Mouse (Mus musculus): ENCODE results near the gene Arl5a.

Gene Arl5a

GRCm38 (mm10) chr2:52361086-52361485 is 63.6 kb downstream of the Arl5a start:
- no peak for DNase-seq (ENCODE audit: low read depth, low spot score)

- no peak for DNase-seq (ENCODE audit: low read depth, low spot score)
Observed at GRCm38 (mm10) chr2:52359722-52360121, 65.0 kb downstream of the Arl5a start.

DNA sequence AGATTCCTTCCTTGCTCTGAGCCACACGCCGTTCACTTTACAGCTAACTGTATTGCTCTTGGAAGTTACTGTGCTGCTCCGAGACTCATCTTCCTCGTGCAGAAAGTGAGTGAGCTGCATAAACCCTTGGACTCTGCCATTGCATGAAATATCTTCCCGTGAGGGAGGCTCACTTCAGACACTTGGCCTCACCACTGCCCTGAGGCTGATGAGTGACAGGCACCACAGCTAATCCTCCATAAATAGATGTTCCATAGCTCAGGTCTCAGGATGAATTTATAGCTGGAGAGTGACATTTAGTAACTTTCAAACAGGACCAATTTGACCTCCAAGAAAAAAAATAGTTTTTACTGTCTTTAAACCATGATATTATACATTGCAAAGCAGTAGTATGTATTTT is 66.5 kb downstream of the Arl5a start:
- DNase-seq (ENCODE audit: low read depth, low spot score): no peak

GRCm38 (mm10) chr2:52351029-52351428 is 73.7 kb downstream of the Arl5a start:
- no peak for DNase-seq (ENCODE audit: low read depth, low spot score)

All from 3T3-L1 (cell line).